Mouse (Mus musculus): ENCODE data around the gene Tmbim4.
"Not testable (repeated sequence)": the region's sequence is repeated elsewhere in the genome, so short reads cannot be mapped to it uniquely, and the experiment has no call there.

Gene Tmbim4

DNA sequence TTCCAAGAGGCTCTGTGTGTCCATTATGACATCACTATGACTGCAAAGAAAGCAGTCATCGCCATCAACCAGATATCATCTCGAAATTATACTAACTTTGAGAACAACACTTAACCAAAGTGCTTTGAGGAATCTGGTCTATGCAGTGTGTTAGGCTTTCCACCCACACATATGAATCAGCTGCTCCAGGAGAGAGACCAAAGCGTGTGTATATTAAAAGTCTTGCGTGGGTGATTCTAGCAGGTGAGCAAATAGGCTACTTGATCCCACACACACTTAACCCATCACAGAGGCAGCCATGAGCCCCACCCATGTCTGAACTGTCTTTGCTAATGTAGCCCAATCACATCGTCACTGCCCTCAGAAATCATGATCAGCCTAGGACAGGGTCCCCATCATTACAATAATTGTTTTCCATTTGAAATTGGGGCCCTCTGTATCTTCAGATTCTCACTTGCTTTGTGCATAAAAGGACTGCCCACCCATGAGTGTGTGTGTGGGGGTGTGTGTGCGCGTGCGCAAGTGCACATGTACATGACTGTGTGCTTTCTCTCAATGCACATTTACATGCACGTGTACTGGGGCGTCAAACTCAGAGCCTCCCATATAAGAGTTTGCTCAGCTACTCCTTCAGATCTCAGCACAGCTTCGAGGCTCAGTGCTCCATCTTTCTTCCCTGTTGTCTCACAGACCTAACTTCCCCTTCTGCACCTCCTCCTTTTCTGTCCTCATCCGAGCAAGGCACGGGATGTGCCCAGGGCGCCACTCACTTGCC, 4.1 kb upstream of the Tmbim4 start:
- DNase-seq (ENCODE audit: inconsistent age in 2 of 2, low spot score in 1 of 2), result no peak

GRCm38 (mm10) chr10:120201961-120202402, 592 bp downstream of the Tmbim4 start, which contains the start of gene Irak3:
Gene Irak3, minus strand, starts transcription at chr10:120202130.
- DNase-seq (ENCODE audit: inconsistent age in 2 of 2, low spot score in 1 of 2), result peak; percentile 75 to 94

- no peak for DNase-seq (ENCODE audit: inconsistent age in 2 of 2, low spot score in 1 of 2)
These were observed 1.3 kb downstream of the Tmbim4 start for GRCm38 (mm10) chr10:120202467-120203250.

- DNase-seq (ENCODE audit: inconsistent age in 2 of 2, low spot score in 1 of 2), result no peak
These were observed 3.3 kb downstream of the Tmbim4 start for GRCm38 (mm10) chr10:120204591-120205210.

DNA sequence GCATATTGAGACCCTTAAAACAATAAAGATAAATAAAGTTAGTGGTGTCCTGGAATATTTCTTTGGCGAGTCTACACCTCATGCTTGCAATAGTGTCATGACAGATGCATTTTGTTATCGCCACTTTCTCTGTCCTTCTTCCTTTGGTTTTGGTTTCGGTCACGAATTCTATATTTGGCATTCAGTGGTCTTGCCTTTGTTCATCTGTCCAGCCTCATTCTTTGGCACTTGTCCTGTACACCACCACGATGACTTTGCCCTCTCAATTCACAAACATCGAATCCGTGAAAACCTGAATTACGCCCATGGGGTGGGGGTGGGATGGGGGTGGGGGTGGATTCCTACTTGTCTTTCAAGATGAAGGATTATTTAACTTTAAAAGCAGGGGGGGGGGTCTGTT, 6.6 kb downstream of the Tmbim4 start:
- no peak for DNase-seq (ENCODE audit: inconsistent age in 2 of 2, low spot score in 1 of 2)

- peak; percentile 91 to 97 for DNase-seq (ENCODE audit: inconsistent age in 2 of 2, low spot score in 1 of 2)
These were observed 7.5 kb downstream of the Tmbim4 start for GRCm38 (mm10) chr10:120208575-120209538.

GRCm38 (mm10) chr10:120209539-120209925, 8.1 kb downstream of the Tmbim4 start:
- DNase-seq (ENCODE audit: inconsistent age in 2 of 2, low spot score in 1 of 2), result peak in 1 of 2 experiments; percentile 66

- DNase-seq (ENCODE audit: inconsistent age in 2 of 2, low spot score in 1 of 2), result no peak
These were observed 8.7 kb downstream of the Tmbim4 start for GRCm38 (mm10) chr10:120210096-120210495.

DNA sequence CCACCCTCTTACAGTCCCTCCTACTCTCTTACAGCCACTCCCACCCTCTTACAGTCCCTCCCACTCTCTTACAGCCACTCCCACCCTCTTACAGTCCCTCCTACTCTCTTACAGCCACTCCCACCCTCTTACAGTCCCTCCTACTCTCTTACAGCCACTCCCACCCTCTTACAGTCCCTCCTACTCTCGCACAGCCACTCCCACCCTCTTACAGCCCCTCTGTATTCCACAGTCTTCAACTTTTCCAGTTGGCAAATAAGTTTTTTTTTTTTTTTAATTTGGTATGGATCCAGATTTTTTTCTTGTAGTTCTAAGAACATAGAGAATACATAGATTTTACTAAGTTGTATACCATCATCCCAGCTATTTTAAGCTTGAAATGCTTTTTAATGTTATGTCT, 15.7 kb downstream of the Tmbim4 start:
- not testable (repeated sequence) for DNase-seq (ENCODE audit: inconsistent age in 2 of 2, low spot score in 1 of 2)

DNA sequence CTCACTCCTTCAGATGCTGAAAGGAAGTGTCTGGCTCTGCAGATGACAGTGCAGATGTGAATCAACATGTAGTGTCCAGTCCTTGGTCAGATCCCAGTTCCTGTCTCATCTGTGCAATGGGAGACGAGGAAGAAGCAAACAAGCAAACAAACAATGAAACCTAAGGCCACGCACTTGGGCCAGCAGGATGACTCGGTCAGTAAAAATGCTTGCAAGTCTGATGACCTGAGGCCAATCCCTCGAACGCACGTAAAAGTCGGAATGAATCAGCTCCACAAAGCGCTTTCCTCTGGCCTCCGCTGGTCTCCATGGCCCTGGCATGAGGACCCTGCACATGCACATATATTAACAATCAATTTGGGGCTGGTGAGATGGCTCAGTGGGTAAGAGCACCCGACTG, 17.6 kb downstream of the Tmbim4 start:
- no peak for DNase-seq (ENCODE audit: inconsistent age in 2 of 2, low spot score in 1 of 2)

- no peak for DNase-seq (ENCODE audit: inconsistent age in 2 of 2, low spot score in 1 of 2)
These were observed 18.4 kb downstream of the Tmbim4 start for GRCm38 (mm10) chr10:120219578-120220359.

DNA sequence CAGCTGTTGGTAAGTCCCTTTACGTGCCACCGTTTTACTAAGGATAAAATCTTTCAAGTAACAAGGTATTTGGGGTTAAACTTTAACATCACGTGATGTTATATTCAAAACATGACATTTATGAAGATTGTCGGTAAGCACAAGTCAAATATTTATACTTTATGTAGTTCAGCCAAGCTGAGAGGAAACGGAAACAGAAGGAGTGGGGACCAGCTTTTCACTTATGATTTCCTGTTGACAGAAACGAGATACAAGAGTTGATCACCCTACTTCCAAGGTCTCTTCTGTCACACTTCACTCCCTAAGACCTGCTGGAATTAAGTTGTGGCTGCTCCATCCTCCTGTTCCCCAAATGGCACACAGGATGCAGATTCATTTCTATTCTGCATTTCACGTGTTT, 19.4 kb downstream of the Tmbim4 start:
- DNase-seq (ENCODE audit: inconsistent age in 2 of 2, low spot score in 1 of 2), result no peak

DNA sequence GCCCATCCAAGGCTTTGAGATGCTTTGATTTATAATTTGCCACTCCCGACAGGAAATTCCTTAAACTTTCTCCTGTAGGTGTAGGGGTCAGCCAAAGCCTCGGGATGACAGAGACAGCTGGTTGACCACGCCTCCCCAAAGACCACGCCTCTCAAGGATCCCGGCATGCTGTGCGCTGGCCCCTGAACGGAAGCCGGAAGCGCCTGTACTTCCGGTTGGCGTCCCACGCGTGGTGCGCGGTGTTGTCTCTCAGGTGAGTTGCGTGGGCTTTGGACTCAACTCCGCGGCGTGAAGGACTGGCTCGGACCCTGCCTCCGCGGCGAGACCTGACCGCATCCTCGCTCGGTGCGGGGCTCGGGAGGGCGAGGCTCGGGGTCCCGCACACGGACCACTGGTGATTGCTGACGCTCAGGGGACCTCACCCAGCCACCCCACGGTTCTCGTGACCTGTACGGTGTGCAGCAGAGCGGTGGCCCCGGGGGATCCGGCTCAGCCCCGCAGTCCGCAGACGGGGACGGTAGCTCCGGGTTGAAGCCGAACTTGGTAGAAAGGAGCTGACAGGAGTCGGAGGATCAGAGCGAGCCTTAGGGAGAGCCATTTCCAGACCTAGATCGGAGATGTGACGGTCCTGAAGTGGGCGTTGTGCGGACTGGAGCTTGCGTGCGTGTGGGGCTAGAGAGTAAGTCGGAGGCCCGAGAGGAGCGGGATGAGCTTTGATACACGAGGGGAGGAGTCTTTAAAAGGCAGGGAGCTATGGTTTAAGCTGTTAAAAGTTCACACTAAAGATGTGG, 25.7 kb downstream of the Tmbim4 start, which contains the start of gene Llph:
Llph (plus strand) TSS at position 200 of the 791 bp plus-strand sequence.
- DNase-seq (ENCODE audit: inconsistent age in 2 of 2, low spot score in 1 of 2), result peak; percentile 89 to 94

GRCm38 (mm10) chr10:120231718-120232117, 30.3 kb downstream of the Tmbim4 start:
- peak; percentile 60 to 86 for DNase-seq (ENCODE audit: inconsistent age in 2 of 2, low spot score in 1 of 2)

- peak; percentile 41 to 83 for DNase-seq (ENCODE audit: inconsistent age in 2 of 2, low spot score in 1 of 2)
These were observed 32.4 kb downstream of the Tmbim4 start for GRCm38 (mm10) chr10:120233655-120234367.

DNA sequence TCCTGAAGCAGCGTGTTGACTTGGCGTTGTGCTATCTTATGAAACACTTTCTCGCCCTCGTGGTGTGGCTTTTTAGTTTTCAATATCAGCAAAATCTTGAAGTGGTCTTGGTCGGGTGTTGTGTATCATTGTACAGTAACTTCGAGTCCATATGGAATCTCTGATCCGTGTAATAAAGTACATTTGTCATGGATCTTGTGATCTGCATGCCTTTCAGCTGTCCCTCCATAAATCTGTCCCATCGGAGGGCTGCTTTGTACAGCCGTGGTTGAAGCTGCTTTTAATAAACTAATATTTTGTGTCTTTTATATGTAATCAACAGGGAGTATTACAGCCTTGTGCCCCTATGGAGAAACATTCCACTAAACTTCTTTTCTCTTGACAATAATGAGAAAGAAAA, 35.5 kb downstream of the Tmbim4 start:
- no peak for DNase-seq (ENCODE audit: inconsistent age in 2 of 2, low spot score in 1 of 2)

DNA sequence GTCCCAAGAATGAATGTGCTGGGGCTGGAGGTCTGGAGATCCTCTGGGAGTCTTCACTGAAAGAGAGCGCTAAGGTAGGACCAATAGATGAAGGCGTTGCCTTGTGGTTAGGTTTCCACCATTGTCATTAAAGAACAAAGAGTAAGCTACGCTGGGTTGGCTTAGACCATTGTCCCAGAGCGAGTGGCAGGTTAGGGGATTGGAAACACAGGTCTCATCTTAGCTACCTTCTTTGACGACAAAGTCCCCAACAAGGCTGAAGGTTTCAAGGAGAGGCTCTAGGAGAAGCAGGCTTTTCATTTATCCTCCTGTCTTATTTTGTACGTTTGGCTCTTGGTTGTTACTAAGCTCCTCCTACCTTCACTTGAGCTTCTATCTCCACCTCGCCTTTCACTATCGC, 36.9 kb downstream of the Tmbim4 start:
- no peak for DNase-seq (ENCODE audit: inconsistent age in 2 of 2, low spot score in 1 of 2)

DNA sequence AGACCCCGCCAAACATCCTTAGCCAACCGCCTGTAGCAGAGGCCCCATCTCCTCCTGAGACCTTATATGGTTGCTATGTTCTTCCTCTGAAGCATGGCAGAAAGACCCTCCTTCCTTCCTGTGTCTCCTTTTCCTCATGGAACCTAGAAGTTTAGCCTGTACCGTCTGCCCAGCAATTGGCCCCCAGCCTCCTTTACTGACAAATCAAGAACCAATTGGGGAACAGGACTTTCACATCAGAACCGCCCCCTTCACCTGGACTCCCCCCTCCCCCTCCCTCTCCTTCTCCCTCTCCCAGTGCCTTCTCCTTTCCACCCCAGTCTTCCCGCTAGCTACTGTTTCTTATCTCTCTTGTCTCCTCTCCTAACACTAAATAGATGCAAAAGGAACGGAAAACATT, 38.1 kb downstream of the Tmbim4 start:
- no peak for DNase-seq (ENCODE audit: inconsistent age in 2 of 2, low spot score in 1 of 2)

All from adrenal gland, adult (tissue).